Mouse (Mus musculus) kidney, postnatal 36 days (tissue): Measurements from ENCODE around the gene Hif3a.

Experiments
- DNase-seq, 2 experiments: peaks; one replicate each; pipeline ENCODE4 v3.0.0; 2021 to 2022; ENCODE audit warnings: mixed read lengths in 2 of 2

Hif3a gene

GRCm38 (mm10) chr7:17022176-17022575 lies 40.1 kb downstream of the Hif3a start:
- DNase-seq = peak in 1 of 2 experiments; percentile 8

DNA sequence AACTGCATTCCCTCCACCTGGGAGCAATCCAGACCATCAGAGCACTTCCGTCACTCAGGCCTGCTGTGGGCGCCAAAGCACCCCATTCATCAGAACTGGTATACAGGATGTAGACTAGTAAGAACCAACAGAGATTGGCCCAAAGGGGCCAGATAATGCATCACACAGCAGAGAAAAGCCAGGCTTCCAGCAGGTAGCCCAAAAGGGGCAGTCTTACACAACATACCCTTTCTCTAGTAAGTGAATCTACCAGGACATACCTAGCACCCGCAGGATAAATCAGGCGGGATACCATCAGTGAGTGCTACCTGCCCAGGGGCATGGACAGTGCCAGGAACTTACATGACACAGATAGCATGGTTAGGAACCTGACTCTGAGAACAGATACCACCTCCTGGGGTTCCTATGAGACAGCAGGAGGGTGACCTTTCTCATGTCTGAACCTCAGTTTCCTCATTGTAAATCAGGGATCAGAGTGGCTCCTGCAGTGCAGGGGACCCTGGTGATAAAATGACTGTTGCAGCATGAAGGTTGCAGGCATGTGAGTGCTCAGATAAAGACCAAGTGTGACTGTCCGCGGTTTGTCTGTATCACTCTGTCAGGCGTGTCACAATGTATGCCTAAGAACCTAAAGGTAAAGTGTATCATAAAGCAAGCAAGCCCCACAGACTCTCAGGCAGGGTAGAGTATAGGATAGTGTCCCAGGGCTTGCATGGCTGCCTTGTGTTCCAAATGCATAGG lies 42.6 kb downstream of the Hif3a start:
- no peak for DNase-seq

GRCm38 (mm10) chr7:17017921-17018320 lies 44.3 kb downstream of the Hif3a start:
- DNase-seq = no peak

GRCm38 (mm10) chr7:17017036-17017435 lies 45.2 kb downstream of the Hif3a start:
- DNase-seq = peak; percentile 95 to 96

- peak in 1 of 2 experiments; percentile 31 for DNase-seq
Observed at GRCm38 (mm10) chr7:17015381-17015780, 46.8 kb downstream of the Hif3a start.

DNA sequence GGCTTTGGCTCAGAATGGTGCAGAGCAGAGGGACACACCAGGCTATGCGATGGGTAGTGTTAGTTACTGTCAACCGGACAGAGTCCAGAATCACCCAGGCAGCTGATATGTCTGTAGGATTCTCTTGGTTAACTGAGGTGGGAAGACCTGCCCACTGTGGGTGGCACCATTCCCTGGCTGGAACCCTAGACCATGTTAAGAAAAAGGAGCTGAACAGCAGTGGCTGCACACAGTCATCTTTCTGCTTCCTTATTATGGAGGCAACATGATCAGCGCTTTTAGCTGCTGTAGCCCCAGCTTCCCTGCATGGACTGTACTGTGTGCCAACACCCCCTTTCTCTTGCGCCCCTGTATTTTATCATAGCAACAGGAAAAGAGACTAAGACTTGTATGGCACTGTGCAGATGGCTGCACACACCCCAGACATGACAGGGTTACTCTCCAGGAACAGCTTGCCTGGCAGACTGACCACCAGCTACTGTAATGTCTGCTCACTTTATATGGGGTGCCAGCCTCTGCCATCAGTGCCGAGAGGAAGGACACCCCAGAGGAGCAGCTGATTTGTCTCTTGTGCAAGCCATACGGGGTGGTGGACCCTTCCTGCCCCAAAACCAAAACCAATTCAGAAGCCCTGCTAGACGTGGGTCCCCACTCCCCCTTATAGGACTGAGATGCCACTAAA lies 50.2 kb downstream of the Hif3a start:
- DNase-seq = no peak

GRCm38 (mm10) chr7:17010010-17010347 lies 52.2 kb downstream of the Hif3a start:
- no peak for DNase-seq

DNA sequence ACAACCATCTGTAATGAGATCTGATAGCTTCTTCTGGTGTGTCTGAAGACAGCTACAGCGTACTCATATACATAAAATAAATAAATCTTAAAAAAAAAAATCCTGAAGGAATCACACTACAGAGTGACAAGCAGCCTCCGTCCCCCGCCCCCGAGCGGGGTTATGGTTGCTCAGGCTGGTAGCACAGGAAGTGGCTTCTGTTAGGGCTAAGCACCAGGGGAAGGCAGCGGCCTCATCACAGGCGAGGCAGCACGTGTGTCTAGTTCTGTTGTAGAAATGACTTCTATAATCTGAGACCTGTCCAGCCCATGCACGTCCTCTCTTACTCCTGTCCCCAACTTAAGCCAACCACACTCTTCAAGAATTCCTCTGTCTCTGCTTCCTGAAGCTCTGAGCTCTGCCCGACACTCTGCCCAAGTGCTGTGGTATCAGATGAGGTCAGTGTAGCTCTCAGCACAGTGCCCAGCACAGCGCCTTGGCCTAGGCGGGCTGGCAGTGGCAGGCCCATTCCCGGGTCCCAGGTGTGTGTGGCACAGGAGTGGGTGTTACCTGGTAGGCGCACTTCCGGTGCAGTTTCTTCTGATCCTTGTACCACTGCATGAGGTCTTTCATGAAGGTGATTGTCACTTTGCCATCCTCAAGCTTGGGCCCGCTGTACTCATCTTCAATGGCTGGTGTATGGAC lies 52.8 kb downstream of the Hif3a start:
- DNase-seq = no peak

- peak; percentile 61 to 70 for DNase-seq
Observed at GRCm38 (mm10) chr7:17007300-17007699, 54.9 kb downstream of the Hif3a start.

GRCm38 (mm10) chr7:17004716-17005115 lies 57.5 kb downstream of the Hif3a start:
- DNase-seq = peak; percentile 57 to 74

DNA sequence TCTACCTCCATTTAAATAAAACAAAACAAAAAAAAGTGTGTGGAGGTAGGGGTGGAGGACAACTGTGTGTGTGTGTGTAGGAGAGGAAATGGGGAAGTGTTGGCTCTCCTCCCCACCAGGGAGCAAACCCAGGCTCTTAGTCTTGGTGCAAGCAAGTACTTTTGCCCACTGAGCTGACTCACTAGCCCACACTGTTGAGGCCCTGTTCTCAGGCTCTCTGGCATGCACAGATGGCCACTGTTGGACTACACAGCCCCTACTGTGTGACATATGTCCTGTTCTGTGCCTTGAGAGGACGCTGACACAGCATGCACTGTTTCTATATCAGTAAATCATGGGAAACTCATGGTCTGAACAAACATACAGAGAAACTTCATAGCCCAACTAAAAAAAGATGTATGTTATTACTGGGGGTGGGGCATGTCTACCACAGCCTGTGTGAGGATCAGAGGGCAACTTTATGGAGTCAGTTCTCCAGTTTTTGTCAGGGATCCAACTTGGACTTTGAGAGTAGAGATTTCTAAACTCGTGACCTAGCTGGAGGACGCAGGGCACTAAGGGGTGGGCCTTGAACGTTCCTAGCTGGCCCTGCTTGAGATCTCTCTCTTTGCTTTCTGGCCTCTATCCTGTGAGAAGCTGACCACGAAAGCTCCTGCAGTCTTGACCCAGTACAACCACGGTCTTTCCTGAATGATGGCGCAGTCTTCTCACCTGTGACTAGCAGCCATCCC lies 58.8 kb downstream of the Hif3a start:
- peak; percentile 60 to 84 for DNase-seq

DNA sequence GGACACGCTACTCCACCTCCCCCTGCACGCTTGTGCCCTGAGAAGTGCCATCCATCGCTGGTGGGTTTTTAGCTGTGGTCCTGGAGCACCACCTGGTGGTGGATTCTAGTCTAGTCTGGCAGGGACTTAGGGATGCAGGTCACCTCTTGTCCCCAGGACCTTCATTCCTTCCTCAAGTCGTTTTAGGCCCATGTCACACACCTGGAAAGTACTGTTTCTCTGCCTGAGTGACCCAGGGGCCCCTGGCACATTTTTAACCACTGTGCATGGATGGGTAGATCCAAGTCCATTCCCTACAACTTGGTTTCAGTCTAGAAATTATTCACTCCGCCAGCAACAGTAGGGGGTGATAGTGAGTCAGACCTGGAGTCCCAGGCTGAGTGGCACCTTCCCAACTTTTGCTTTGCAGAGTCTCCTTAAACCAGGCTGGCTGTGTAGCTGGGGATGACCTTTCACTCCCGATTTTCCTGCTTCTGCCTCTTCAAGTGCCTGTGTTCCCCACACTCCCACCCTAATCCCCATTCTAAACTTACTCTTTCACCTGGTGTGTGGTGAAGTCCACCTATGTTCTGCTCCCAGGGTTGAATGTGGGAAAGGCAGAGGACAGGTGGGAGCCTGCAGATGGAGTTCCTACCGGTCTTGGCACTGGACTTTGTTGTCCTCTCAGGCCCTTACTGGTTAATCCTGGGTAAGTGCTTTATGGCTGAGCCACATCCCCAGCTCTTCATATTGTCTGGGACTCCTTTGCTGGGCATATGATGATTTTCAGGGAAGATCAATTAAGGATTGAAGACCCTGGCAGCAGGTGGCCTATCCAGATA lies 59.6 kb downstream of the Hif3a start:
- DNase-seq = peak; percentile 87 to 90

- peak; percentile 85 to 93 for DNase-seq
Observed at GRCm38 (mm10) chr7:16999650-17000049, 62.6 kb downstream of the Hif3a start.

DNA sequence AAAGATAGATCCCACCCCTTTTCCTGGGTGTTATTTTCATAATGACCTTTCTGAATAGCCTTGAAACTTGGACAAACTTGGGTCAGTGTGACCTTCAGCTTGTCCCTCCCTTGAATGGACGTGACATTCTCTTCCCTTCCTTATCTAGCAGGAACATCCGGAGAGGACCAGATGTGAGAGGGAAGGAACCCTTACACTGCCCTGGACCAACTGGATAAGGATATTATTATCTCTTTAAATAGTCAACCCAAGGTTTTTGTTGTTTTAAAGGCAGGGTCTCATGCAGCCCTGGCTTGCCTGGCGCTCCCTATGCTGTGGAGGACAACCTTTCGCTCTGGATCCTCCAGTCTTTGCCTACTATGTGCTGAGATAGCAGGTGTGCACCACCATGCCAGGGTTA lies 63.0 kb downstream of the Hif3a start:
- no peak for DNase-seq

- DNase-seq = no peak
Observed at GRCm38 (mm10) chr7:16995345-16995744, 66.9 kb downstream of the Hif3a start.

- DNase-seq = no peak
Observed at GRCm38 (mm10) chr7:16994400-16994799, 67.8 kb downstream of the Hif3a start.

DNA sequence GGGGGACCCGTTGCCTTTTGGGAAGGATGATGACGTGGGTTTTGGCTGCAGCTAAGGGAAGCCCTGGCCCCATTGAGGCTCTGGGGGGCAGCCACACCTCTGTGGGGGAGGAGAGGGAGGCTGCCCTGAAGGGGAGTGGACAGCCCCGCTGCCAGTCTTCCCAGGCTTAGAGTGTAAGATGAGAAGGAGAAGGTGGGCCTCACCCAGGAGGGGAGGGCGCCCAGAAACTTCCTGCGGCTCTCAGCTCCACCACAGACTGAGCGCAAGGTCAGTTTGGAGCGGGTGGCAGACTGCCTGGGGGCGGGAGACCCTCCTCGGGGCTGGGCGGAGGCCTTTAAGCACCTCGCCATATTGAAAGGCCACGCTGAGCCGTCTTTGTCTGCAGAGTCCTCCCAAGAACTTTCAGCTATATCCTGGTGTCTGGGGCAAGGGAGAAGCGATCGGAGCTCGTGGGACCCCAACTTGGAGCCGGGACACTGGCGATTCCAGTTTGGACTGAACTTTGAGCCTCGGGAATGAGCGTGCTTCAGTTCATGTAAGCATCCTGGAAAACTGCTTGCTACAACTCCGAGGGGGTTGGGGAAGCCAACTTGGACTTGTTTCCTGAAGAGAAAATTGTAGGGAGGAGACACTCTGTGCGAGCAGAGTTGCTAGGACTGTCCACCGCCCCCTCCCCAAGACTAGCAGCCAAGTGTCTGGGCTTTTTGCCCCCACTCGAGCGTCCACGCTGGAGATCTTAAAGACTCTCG lies 68.4 kb downstream of the Hif3a start:
- DNase-seq = peak; percentile 64 to 73

DNA sequence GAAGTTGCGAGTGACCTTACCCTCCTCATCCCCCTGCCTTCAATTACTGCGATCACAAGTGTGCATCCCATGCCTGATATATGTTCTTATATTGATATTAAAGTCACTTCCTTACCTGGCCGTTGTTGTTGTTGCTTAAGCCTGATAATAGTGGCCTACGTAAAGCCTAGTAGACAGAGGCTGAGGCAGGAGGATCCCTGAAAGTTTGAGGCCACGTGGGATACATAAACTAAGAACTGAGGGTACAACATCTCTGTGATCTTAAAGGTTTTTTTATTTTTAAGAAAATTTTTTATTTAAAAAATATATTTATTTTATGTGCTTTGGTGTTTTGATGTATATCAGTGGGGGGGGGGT lies 69.8 kb downstream of the Hif3a start, which contains the start of gene Ccdc8:
Gene Ccdc8, plus strand, starts transcription at position 258 of the 357 bp plus-strand sequence.
- no peak for DNase-seq

DNA sequence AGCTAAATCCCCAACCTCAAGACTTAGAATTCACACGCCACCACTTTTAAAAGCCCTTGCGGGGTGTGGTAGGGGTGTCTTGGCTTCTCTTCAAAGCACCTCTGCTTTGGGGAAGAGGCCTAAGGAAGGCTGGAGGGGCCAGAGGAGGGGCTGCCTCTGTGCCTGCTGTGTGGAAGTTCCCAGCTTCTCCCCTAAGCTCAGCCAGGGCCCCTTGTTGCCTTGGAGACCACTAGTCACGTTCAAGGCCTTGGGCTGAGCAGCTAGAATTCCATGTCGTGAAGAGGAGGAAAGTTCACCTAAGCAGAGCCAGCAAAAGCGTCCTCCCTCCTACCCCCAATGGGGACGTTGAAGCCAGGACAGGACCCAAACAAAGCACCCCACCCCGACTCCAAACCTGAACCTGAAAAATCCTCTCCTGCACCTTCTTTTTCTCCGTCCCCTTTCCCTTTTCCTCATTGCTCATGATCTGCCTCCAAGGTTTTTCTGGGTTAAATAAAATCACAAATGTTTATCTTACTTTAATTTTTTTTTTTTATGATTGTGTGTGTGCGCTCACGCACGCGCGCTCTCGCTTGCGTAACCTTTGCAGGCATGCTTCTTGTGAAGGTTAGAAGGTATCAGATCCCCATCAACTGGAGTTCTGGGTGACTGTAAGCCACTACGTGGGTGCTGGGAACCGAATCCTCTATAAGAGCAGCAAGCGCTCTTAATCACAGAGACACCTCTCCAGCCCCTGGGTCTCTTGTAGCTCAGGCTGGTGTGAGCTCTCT lies 70.4 kb downstream of the Hif3a start:
- DNase-seq = no peak

DNA sequence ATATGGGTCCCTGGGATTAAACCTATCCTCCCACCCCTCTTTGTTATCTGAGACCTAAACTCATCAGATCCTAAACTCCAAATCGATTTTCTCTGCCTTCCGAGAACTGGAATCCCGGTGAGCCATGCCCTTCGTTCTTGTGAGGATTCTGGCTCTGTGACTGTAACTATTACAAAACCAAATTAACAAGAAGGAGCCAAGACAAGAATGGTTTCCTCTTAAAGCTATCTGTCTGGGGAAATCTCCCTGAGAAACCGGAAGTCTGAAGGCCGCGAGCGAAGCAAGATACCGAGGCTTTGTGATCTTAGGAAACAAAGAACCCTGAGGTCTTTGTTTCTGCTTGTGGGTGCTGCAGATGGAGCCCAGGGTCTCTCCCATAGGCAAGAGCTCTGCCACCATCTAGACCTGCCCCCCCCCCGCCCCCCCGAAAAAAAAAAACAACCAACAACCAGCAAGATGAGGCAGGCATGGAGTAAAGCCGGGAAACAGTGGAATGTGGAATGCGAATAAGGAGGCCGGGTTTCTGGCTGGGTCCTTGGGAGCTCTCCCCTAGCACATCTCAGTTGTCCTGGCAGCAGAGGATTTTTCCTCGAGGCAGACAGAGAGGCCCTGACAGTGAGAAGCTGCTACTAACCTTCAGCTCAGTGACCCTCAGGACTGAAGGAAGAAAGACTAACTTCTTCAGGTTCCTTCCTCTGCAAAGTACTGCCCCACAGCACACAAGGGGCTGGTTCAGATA lies 72.1 kb downstream of the Hif3a start:
- peak in 1 of 2 experiments; percentile 11 for DNase-seq
